Mouse (Mus musculus): ENCODE measurements around the gene Minos1.

Minos1 gene

GRCm38 (mm10) chr4:139144577-139144976 lies 13.7 kb upstream of the Minos1 start:
- no peak for DNase-seq (ENCODE audit: low read depth, low spot score)

GRCm38 (mm10) chr4:139142985-139143384 lies 12.1 kb upstream of the Minos1 start:
- DNase-seq (ENCODE audit: low read depth, low spot score) = no peak

GRCm38 (mm10) chr4:139141785-139142184 lies 10.9 kb upstream of the Minos1 start:
- DNase-seq (ENCODE audit: low read depth, low spot score) = no peak

- DNase-seq (ENCODE audit: low read depth, low spot score) = no peak
Measured at GRCm38 (mm10) chr4:139140267-139140666, 9.4 kb upstream of the Minos1 start.

- no peak for DNase-seq (ENCODE audit: low read depth, low spot score)
Measured at GRCm38 (mm10) chr4:139136011-139136410, 5.1 kb upstream of the Minos1 start.

- DNase-seq (ENCODE audit: low read depth, low spot score) = no peak
Measured at GRCm38 (mm10) chr4:139133109-139133508, 2.2 kb upstream of the Minos1 start.

- no peak for DNase-seq (ENCODE audit: low read depth, low spot score)
Measured at GRCm38 (mm10) chr4:139131858-139132672, 1.2 kb upstream of the Minos1 start.

- DNase-seq (ENCODE audit: low read depth, low spot score) = no peak
Measured at GRCm38 (mm10) chr4:139129806-139130700, 860 bp downstream of the Minos1 start.

GRCm38 (mm10) chr4:139126475-139126874 lies 4.4 kb downstream of the Minos1 start:
- no peak for DNase-seq (ENCODE audit: low read depth, low spot score)

- no peak for DNase-seq (ENCODE audit: low read depth, low spot score)
Measured at GRCm38 (mm10) chr4:139124940-139125339, 6.0 kb downstream of the Minos1 start.

- no peak for DNase-seq (ENCODE audit: low read depth, low spot score)
Measured at GRCm38 (mm10) chr4:139122557-139122956, 8.4 kb downstream of the Minos1 start.

GRCm38 (mm10) chr4:139120998-139121397 lies 9.9 kb downstream of the Minos1 start:
- no peak for DNase-seq (ENCODE audit: low read depth, low spot score)

GRCm38 (mm10) chr4:139120281-139120814 lies 10.6 kb downstream of the Minos1 start:
- no peak for DNase-seq (ENCODE audit: low read depth, low spot score)

- DNase-seq (ENCODE audit: low read depth, low spot score) = no peak
Measured at GRCm38 (mm10) chr4:139116356-139117063, 14.4 kb downstream of the Minos1 start.

GRCm38 (mm10) chr4:139115721-139116120 lies 15.2 kb downstream of the Minos1 start:
- DNase-seq (ENCODE audit: low read depth, low spot score) = no peak

GRCm38 (mm10) chr4:139112482-139112881 lies 18.4 kb downstream of the Minos1 start:
- DNase-seq (ENCODE audit: low read depth, low spot score) = no peak

- DNase-seq (ENCODE audit: low read depth, low spot score) = no peak
Measured at GRCm38 (mm10) chr4:139111421-139111820, 19.5 kb downstream of the Minos1 start.

GRCm38 (mm10) chr4:139110858-139111257 lies 20.1 kb downstream of the Minos1 start:
- no peak for DNase-seq (ENCODE audit: low read depth, low spot score)

GRCm38 (mm10) chr4:139105453-139105852 lies 25.5 kb downstream of the Minos1 start:
- DNase-seq (ENCODE audit: low read depth, low spot score) = no peak

- DNase-seq (ENCODE audit: low read depth, low spot score) = no peak
Measured at GRCm38 (mm10) chr4:139101546-139101945, 29.4 kb downstream of the Minos1 start.

- no peak for DNase-seq (ENCODE audit: low read depth, low spot score)
Measured at GRCm38 (mm10) chr4:139100326-139100725, 30.6 kb downstream of the Minos1 start.

GRCm38 (mm10) chr4:139096201-139096600 lies 34.7 kb downstream of the Minos1 start:
- DNase-seq (ENCODE audit: low read depth, low spot score) = no peak

Measured in retina, postnatal 7 days (tissue).